ENCODE assay signal across 10 mouse cellular contexts in genomic region chr15:80065414-80065813, GRCm38 (mm10). TPM values are rescaled to one million over a fixed set of nuclear protein-coding genes. Genes with fewer than 3 reads are reported as not detected.
A peak's percentile ranks its signal among the peaks of the same experiment; 100 is the strongest.
DNase-seq lines count a peak whose midpoint lies in the region; ATAC-seq and TF ChIP-seq lines count a peak whose summit lies in the region.
"Had no signal": no experiment of that assay in that cellular context is flagged by ENCODE, and none has a peak within 500 bp of the region (broad histone marks: within the 10 kb centered on the region; RNA-seq: fewer than 3 reads in every experiment).

No protein-coding gene starts in this region.

- ATAC-seq in midbrain, embryonic 14.5 days (ENCODE audit: low FRiP score, low TSS enrichment) = no peak
- no peak for ATAC-seq in midbrain, embryonic 13.5 days
- ATAC-seq in stomach, postnatal 0 days (ENCODE audit: low FRiP score, low TSS enrichment) = no peak

- peak; percentile 33; the same call in 1 of the 2 replicates for TF ChIP-seq CTCF in cerebellum, adult 2 months (IDR thresholded peaks at IDR 0.05; ENCODE audit: borderline replicate concordance, insufficient read depth, low read depth, low read length)
- TF ChIP-seq CTCF in stomach, postnatal 0 days (IDR thresholded peaks at IDR 0.05; ENCODE audit: low read depth) = peak; percentile 70

- no peak for TF ChIP-seq POLR2A in cerebellum, adult 2 months (IDR thresholded peaks at IDR 0.05; ENCODE audit: borderline replicate concordance, insufficient read depth, low read length)

- H3K9me3 ChIP-seq in midbrain, embryonic 14.5 days (ENCODE audit: control insufficient read depth, low read length) = no peaks in the 10 kb centered on the region
- H3K9me3 ChIP-seq in midbrain, embryonic 13.5 days = no peaks in the 10 kb centered on the region
- no peaks in the 10 kb centered on the region for H3K9me3 ChIP-seq in stomach, postnatal 0 days (ENCODE audit: control insufficient read depth, low read length)
- H3K9me3 ChIP-seq: heart, embryonic 13.5 days; neural tube, embryonic 12.5 days had no signal

- no peaks in the 10 kb centered on the region; the same call in 1 of the 2 replicates for H3K4me1 ChIP-seq in cerebellum, adult 2 months (ENCODE audit: control insufficient read depth, insufficient read depth, low read length)
- no peaks in the 10 kb centered on the region for H3K4me1 ChIP-seq in midbrain, embryonic 14.5 days (ENCODE audit: control insufficient read depth, insufficient read depth, low read length)
- no peaks in the 10 kb centered on the region for H3K4me1 ChIP-seq in midbrain, embryonic 13.5 days (replicated peaks)
- H3K4me1 ChIP-seq in stomach, postnatal 0 days (replicated peaks; ENCODE audit: control insufficient read depth, insufficient read depth) = no peaks in the 10 kb centered on the region
- H3K4me1 ChIP-seq: neural tube, embryonic 12.5 days had no signal

- no peak overlapping the region for H3K4me2 ChIP-seq in midbrain, embryonic 14.5 days (ENCODE audit: low read length)
- no peak overlapping the region for H3K4me2 ChIP-seq in midbrain, embryonic 13.5 days (replicated peaks)
- H3K4me2 ChIP-seq in stomach, postnatal 0 days (replicated peaks; ENCODE audit: low read depth) = no peak overlapping the region
- H3K4me2 ChIP-seq: heart, embryonic 13.5 days; neural tube, embryonic 12.5 days had no signal

- H3K4me3 ChIP-seq in cerebellum, adult 2 months (replicated peaks; ENCODE audit: insufficient read depth, low read depth, low read length) = no peak overlapping the region
- no peak overlapping the region for H3K4me3 ChIP-seq in midbrain, embryonic 14.5 days (replicated peaks; ENCODE audit: low read depth, low read length)
- no peak overlapping the region for H3K4me3 ChIP-seq in midbrain, embryonic 13.5 days (replicated peaks)
- H3K4me3 ChIP-seq in stomach, postnatal 0 days (ENCODE audit: low read depth, low read length) = no peak overlapping the region
- H3K4me3 ChIP-seq: heart, embryonic 13.5 days; neural tube, embryonic 12.5 days had no signal

- intact Hi-C loops in gastrocnemius, postnatal 36 days (cut with DNase I) = loop anchor here (5.0 kb wide), 1 partner anchor 53 kb away; the partner anchor contains the start of gene Pdgfb

- no peak overlapping the region for H3K9ac ChIP-seq in midbrain, embryonic 14.5 days (replicated peaks; ENCODE audit: low read length)
- H3K9ac ChIP-seq in midbrain, embryonic 13.5 days (replicated peaks) = no peak overlapping the region
- no peak overlapping the region for H3K9ac ChIP-seq in stomach, postnatal 0 days (ENCODE audit: low read length)
- H3K9ac ChIP-seq: heart, embryonic 13.5 days; neural tube, embryonic 12.5 days had no signal

- no peaks in the 10 kb centered on the region for H3K27me3 ChIP-seq in cerebellum, adult 2 months (ENCODE audit: control insufficient read depth, insufficient read depth, low read length)
- H3K27me3 ChIP-seq in midbrain, embryonic 14.5 days (ENCODE audit: control insufficient read depth, insufficient read depth, low read length) = no peaks in the 10 kb centered on the region
- 0 out of 2 replicates have a peak, but pooled peaks cover 5% of the 10 kb centered on the region for H3K27me3 ChIP-seq in midbrain, embryonic 13.5 days
- H3K27me3 ChIP-seq in stomach, postnatal 0 days (ENCODE audit: control insufficient read depth, insufficient read depth, low read length) = no peaks in the 10 kb centered on the region
- H3K27me3 ChIP-seq: heart, embryonic 13.5 days had no signal

- no peak overlapping the region for H3K27ac ChIP-seq in cerebellum, adult 2 months (ENCODE audit: insufficient read depth, low read length)
- no peak overlapping the region for H3K27ac ChIP-seq in midbrain, embryonic 14.5 days (replicated peaks; ENCODE audit: low read depth, low read length)
- no peak overlapping the region for H3K27ac ChIP-seq in midbrain, embryonic 13.5 days
- H3K27ac ChIP-seq in stomach, postnatal 0 days (replicated peaks) = no peak overlapping the region
- H3K27ac ChIP-seq: heart, embryonic 13.5 days; neural tube, embryonic 12.5 days had no signal

- H3K36me3 ChIP-seq in midbrain, embryonic 14.5 days (ENCODE audit: control insufficient read depth, insufficient read depth, low read length) = no peaks in the 10 kb centered on the region
- no peaks in the 10 kb centered on the region for H3K36me3 ChIP-seq in midbrain, embryonic 13.5 days
- no peaks in the 10 kb centered on the region for H3K36me3 ChIP-seq in stomach, postnatal 0 days (ENCODE audit: control insufficient read depth, insufficient read depth, low read length)
- H3K36me3 ChIP-seq: heart, embryonic 13.5 days; neural tube, embryonic 12.5 days had no signal

- no peak for DNase-seq in cerebellum, adult 2 months
- no peak for DNase-seq in cerebellum, adult 18-20 months
- DNase-seq in midbrain, embryonic 14.5 days = peak; percentile 55
- DNase-seq in kidney, postnatal 25 days = peak; percentile 68 to 73
- peak; percentile 64 for DNase-seq in stomach, postnatal 0 days (ENCODE audit: low spot score)
- DNase-seq in cerebellum, adult 9-10 months = no peak
- no peak for DNase-seq in gastrocnemius, postnatal 36 days

- WGBS in cerebellum, adult 2 months = 16% methylated on average over 13 of the region's 13 CpGs
- 16% methylated on average over 13 of the region's 13 CpGs for WGBS in midbrain, embryonic 14.5 days
- WGBS in midbrain, embryonic 13.5 days = 17% methylated on average over 13 of the region's 13 CpGs
- 19% methylated on average over 13 of the region's 13 CpGs for WGBS in stomach, postnatal 0 days

- TF ChIP-seq EP300 in stomach, postnatal 0 days (optimal IDR thresholded peaks at IDR 0.05) = no peak

RNA-seq across cellular contexts. Expression of gene Syngr1, which starts 25.7 kb away (rescaled TPM):
- polyA plus RNA-seq in cerebellum, adult 2 months (2012; rRNA removed) = 448 and 455 TPM in 2 replicates
- polyA plus RNA-seq in midbrain, embryonic 14.5 days (2014; fragmentation: Nextera tagmentation; extraction: Ambion mirVana) = 26.3 and 39.4 TPM in 2 replicates
- polyA plus RNA-seq in midbrain, embryonic 13.5 days (2015; fragmentation: Nextera tagmentation; extraction: Ambion mirVana) = 20.6 and 26.2 TPM in 2 replicates
- polyA plus RNA-seq in stomach, postnatal 0 days (2015; fragmentation: Nextera tagmentation; extraction: Ambion mirVana) = 53.7 TPM in 2 replicates
- total RNA-seq in gastrocnemius, postnatal 36 days (2021) = 10 to 100 TPM; 36.2 to 42.2 TPM

RNA-seq across cellular contexts. Expression of gene Rpl3, which starts 26.3 kb away (rescaled TPM):
- 678 and 692 TPM in 2 replicates for polyA plus RNA-seq in cerebellum, adult 2 months (2012; rRNA removed)
- polyA plus RNA-seq in midbrain, embryonic 14.5 days (2014; fragmentation: Nextera tagmentation; extraction: Ambion mirVana) = 681 and 724 TPM in 2 replicates
- 608 and 612 TPM in 2 replicates for polyA plus RNA-seq in midbrain, embryonic 13.5 days (2015; fragmentation: Nextera tagmentation; extraction: Ambion mirVana)
- polyA plus RNA-seq in stomach, postnatal 0 days (2015; fragmentation: Nextera tagmentation; extraction: Ambion mirVana) = 706 and 736 TPM in 2 replicates
- total RNA-seq in gastrocnemius, postnatal 36 days (2021) = 10 to 100 TPM; 43.5 to 51.8 TPM

RNA-seq across cellular contexts. Expression of gene Pdgfb, which starts 50.6 kb away (rescaled TPM):
- polyA plus RNA-seq in cerebellum, adult 2 months (2012; rRNA removed) = 15.4 and 16.0 TPM in 2 replicates
- polyA plus RNA-seq in midbrain, embryonic 14.5 days (2014; fragmentation: Nextera tagmentation; extraction: Ambion mirVana) = 4.7 and 5.1 TPM in 2 replicates
- polyA plus RNA-seq in midbrain, embryonic 13.5 days (2015; fragmentation: Nextera tagmentation; extraction: Ambion mirVana) = 2.1 and 2.3 TPM in 2 replicates
- 3.1 and 3.6 TPM in 2 replicates for polyA plus RNA-seq in stomach, postnatal 0 days (2015; fragmentation: Nextera tagmentation; extraction: Ambion mirVana)
- total RNA-seq in gastrocnemius, postnatal 36 days (2021) = 10 to 100 TPM; 16.5 to 17.9 TPM

Comparison
In these comparisons a context has a peak if more than half of its experiments do, and no peak if none do; other contexts are left out.
1. DNase-seq: peak in midbrain, embryonic 14.5 days (single experiment), kidney, postnatal 25 days (2 of 2) and stomach, postnatal 0 days (single experiment); none in cerebellum, adult 2 months (0 of 2), cerebellum, adult 18-20 months (0 of 2), cerebellum, adult 9-10 months (single experiment) and gastrocnemius, postnatal 36 days (0 of 2).